Mouse (Mus musculus) embryonic facial prominence, embryonic 10.5 days (tissue): ENCODE measurements at regions not wholly inside any gene's neighbourhood (a gene's known extent, or its start where the extent isn't known, plus 50 kb on each side); places are given as distances from the start of the nearest gene placed in this dataset.
A peak's percentile ranks its signal among the peaks of the same experiment; 100 is the strongest.

Experiments
- DNase-seq: peaks from one replicate; pipeline ENCODE4 v3.0.0-alpha.2; 2017; ENCODE audit warnings: low spot score
- H3K27ac ChIP-seq: fragments of 300-500 bp; sonication (generic); replicated peaks from 2 replicates; pipeline ENCODE4 v1.5.1; 2016; ENCODE audit warnings: mild to moderate bottlenecking
- H3K27me3 ChIP-seq: fragments of 300-500 bp; sonication (generic); replicated peaks from 2 replicates; pipeline ENCODE4 v1.6.1; 2016; ENCODE audit warnings: low read depth, mild to moderate bottlenecking; ENCODE audit not compliant: poor library complexity, severe bottlenecking
- H3K36me3 ChIP-seq: fragments of 300-500 bp; sonication (generic); replicated peaks from 2 replicates; pipeline ENCODE4 v1.6.1; 2016; ENCODE audit warnings: mild to moderate bottlenecking, moderate library complexity
- H3K4me1 ChIP-seq: fragments of 300-500 bp; sonication (generic); 2 replicates; pipeline ENCODE4 v1.6.1; 2016
- H3K4me3 ChIP-seq: fragments of 300-500 bp; sonication (generic); 2 replicates; pipeline ENCODE4 v1.5.1; 2016; ENCODE audit warnings: mild to moderate bottlenecking, moderate library complexity
- H3K9me3 ChIP-seq: fragments of 300-500 bp; sonication (generic); 2 replicates; pipeline ENCODE4 v1.6.1; 2016; ENCODE audit warnings: mild to moderate bottlenecking
- WGBS: fragments of 180-500 bp; shearing (Covaris S2); methylation state at CpG from one replicate; pipeline ENCODE4 v1.1.7; 2016; 5-methylcytosine and 5-hydroxymethylcytosine counted together

DNA sequence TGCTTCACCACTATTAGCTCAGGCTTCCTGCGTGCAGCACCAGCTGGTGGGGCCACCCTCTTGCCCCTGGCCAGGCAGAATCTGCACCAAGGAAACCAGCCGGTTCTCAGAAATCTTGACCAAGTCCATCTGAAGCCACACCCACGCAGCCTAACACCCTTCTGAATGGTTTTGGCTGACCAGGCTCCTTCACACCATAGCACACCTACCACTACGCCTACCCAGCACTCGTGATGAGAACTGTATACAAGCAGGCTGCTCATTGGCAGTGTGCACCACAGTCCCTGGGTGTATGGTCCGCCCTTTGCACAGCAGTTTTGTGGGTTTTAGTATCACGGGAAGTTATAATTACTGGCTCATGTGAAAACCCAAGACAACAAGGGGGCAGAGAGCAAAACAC, 217.5 kb downstream of the Mroh4 start:
- Histone ChIP-seq H3K9me3 (no peaks in the 10 kb centered on the region), H3K27ac (no peak overlapping the region), H3K4me1 (peaks cover 5% of the 10 kb centered on the region; the same call in 1 of the 2 replicates), H3K27me3 (no peaks in the 10 kb centered on the region), H3K4me3 (no peak overlapping the region), H3K36me3 (no peaks in the 10 kb centered on the region)
- WGBS, result 88% methylated on average over 7 of the region's 7 CpGs
- no peak for DNase-seq

DNA sequence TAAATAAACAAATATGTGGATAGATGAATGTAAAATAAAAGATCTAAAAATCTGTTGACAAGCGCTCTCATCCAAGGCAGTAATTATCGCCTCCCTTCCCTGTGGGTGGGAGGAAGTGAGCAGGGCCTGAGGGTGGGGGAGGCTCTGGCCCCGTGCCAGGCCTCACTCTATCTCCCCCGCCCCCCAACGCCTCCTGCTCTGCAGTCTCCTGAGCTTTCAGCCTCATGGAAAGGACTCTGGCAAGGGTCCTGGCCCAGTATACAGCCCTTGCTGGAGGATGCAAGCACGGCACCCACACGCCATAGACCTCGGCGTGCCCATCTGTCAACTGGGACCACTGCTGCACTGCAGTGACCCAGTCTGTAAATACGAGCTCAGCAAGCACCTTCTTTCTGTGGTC, 222.9 kb downstream of the Mroh4 start:
- WGBS, result 73% methylated on average over 10 of the region's 10 CpGs
- no peak for DNase-seq
- H3K4me1 ChIP-seq, result peaks cover 5% of the 10 kb centered on the region; the same call in 1 of the 2 replicates
- H3K27me3 ChIP-seq, result no peaks in the 10 kb centered on the region
- no peaks in the 10 kb centered on the region for H3K36me3 ChIP-seq
- H3K27ac ChIP-seq, result no peak overlapping the region
- no peak overlapping the region for H3K4me3 ChIP-seq
- no peaks in the 10 kb centered on the region for H3K9me3 ChIP-seq

DNA sequence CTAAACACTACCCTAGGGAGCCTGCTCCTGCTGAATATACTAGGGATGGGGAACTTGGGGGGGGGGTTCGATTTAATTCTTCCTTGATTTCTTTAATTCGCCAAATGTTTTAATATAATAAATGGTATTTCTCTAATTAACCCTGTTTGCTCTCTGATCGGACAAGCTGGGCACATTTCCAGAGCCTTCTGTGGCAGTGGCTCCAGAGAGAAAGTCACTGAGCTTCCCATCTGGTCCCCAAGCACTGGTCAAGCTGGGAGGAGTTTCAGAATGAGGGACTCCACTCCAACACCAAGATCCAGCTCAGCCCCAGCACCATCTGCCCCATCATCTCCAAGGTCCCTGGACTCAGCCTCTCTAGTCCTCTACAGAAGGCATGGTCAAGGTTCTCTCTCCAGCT, 223.9 kb downstream of the Mroh4 start:
- WGBS, result 92% methylated on average over 3 of the region's 3 CpGs
- Histone ChIP-seq H3K36me3 (no peaks in the 10 kb centered on the region), H3K4me3 (no peak overlapping the region)

DNA sequence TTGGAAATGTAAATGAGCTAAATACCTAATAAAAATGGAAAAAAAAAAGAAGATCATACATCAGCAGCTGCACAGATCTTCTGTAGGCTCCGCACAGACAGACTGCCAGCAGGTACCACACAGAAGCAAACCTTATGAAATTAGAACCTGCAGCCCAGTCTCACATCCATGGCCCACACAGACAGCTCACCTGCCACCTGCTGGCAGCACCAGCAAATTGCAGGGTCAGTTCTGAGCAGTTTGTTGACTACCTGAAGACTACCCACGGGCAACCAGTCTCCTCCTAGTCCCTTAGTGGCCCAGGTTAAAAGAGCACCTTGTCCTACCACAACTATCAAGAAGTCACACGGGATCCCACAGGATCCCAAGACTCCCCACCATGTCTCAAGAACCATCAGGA, 225.1 kb downstream of the Mroh4 start:
- DNase-seq, result peak; percentile 48
- H3K4me3 ChIP-seq, result no peak overlapping the region
- no peak overlapping the region for H3K27ac ChIP-seq
- H3K27me3 ChIP-seq, result no peaks in the 10 kb centered on the region
- peaks cover 14% of the 10 kb centered on the region for H3K4me1 ChIP-seq
- no peaks in the 10 kb centered on the region for H3K9me3 ChIP-seq
- H3K36me3 ChIP-seq, result no peaks in the 10 kb centered on the region
- 65% methylated on average over 3 of the region's 3 CpGs for WGBS

More for the DNA sequence above, 223.9 kb downstream of the Mroh4 start:
- no peak overlapping the region for H3K27ac ChIP-seq
- no peak for DNase-seq
- H3K4me1 ChIP-seq, result peaks cover 7% of the 10 kb centered on the region
- no peaks in the 10 kb centered on the region for H3K9me3 ChIP-seq
- no peaks in the 10 kb centered on the region for H3K27me3 ChIP-seq

DNA sequence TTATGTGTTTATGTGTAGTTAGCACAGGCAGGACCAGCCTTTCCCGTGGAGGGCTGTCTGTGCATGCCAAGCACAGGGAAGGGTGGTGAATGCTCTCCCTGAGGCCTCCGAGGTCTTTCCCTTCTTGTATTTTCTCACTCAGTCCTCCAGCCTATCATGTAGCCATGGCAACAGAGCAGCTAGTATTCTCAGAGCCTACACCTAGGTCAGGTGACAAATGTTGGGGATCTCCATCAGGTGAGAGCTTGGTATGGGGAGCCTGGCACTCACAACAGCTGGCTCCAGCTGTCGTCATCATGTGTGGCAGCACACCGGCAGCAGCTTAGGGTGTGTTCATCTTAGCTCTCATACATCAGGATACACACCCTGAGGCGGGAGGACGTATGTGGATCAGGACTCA, 231.3 kb downstream of the Mroh4 start:
- WGBS, result 82% methylated on average over 6 of the region's 6 CpGs
- H3K9me3 ChIP-seq, result no peaks in the 10 kb centered on the region
- H3K36me3 ChIP-seq, result no peaks in the 10 kb centered on the region
- H3K4me3 ChIP-seq, result no peak overlapping the region
- H3K4me1 ChIP-seq, result peaks cover 15% of the 10 kb centered on the region
- H3K27ac ChIP-seq, result no peak overlapping the region
- H3K27me3 ChIP-seq, result no peaks in the 10 kb centered on the region
- DNase-seq, result no peak

DNA sequence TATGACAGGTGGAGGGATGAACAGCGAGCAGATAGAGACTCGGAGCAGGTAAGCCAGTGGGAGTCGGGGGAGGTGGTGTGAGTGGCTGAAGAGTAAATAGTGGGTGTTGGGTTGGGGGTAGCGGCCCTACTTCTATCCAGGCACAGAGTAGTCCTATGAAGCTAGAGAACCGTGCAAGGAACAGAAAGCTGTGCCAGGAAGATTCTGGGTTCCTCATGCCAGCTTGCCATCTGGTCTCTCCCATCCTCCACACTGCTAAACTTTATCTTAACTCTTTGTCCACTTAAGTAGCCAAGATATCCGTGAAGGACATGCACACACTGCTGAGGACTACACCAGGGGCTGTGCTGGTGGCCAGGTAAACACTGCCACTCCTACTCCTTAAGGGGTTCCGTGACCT, 234.9 kb downstream of the Mroh4 start:
- no peak for DNase-seq
- Histone ChIP-seq H3K27ac (no peak overlapping the region), H3K4me3 (no peak overlapping the region), H3K27me3 (no peaks in the 10 kb centered on the region), H3K9me3 (no peaks in the 10 kb centered on the region), H3K36me3 (no peaks in the 10 kb centered on the region), H3K4me1 (peaks cover 6% of the 10 kb centered on the region; the same call in 1 of the 2 replicates)
- 90% methylated on average over 7 of the region's 7 CpGs for WGBS

DNA sequence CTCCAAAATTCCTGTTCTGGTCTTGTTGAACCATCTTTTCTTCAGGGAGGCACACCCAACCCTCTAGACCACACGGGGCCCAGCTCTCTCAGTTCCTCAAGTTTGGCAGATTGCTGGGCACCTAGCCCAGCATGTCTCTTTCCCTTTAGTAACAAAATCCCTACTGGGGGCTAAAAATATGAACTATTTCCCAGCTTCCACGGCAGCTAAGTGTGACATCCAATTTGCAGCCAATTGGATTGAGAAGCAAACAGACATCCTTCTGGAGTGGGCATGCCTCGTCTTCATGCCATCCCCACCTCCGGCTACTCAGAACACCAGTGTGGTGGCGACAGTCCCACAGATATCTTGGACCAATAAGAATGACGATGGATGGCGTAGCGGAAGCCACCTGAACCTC, 240.1 kb downstream of the Mroh4 start:
- Histone ChIP-seq H3K27ac (no peak overlapping the region), H3K4me3 (no peak overlapping the region), H3K4me1 (no peaks in the 10 kb centered on the region), H3K9me3 (no peaks in the 10 kb centered on the region), H3K36me3 (no peaks in the 10 kb centered on the region), H3K27me3 (no peaks in the 10 kb centered on the region)
- no peak for DNase-seq
- WGBS, result 93% methylated on average over 8 of the region's 8 CpGs

DNA sequence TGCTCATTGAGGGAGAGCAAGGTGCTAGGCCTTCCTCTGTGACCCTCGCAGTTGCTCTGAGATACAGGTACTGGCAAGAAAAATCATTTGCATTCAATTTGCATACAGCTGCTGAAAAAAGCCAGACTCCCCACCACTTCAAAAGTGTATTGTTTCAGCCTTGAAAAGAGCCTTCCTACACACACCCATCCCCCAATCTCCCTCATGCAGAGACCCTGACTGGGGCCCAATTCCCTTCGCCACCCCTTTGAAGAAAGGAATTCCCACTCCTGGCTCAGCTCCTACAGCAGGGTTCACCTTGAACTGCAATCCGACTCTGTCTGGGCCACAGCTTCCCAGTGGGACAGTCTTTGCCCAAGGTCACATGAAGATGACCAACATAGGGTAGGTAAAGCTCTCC, 248.6 kb downstream of the Mroh4 start:
- no peak for DNase-seq
- WGBS, result 23% methylated on average over 3 of the region's 3 CpGs
- Histone ChIP-seq H3K27ac (no peak overlapping the region), H3K4me1 (peaks cover 15% of the 10 kb centered on the region; the same call in 1 of the 2 replicates), H3K4me3 (no peak overlapping the region), H3K36me3 (no peaks in the 10 kb centered on the region), H3K27me3 (no peaks in the 10 kb centered on the region), H3K9me3 (no peaks in the 10 kb centered on the region)

DNA sequence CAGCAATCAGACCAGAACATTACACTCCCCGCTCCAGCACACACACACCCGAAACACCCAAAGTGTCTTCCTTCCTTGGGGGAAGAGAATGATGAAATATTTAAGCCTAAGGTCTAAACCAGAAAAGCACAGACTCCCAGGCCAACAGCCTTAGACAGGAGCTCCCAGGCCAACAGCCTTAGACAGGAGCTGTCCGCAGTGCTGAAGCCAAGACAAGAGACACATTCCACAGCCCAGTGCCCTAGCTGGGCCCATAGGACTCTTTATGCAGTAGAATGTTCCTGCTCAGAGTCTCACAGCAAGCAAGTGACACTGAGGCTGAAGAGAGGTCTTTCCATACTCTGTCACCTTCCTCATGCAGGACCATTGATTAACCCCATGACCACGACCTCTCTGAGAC, 253.6 kb downstream of the Mroh4 start:
- 62% methylated on average over 4 of the region's 4 CpGs for WGBS
- H3K36me3 ChIP-seq, result no peaks in the 10 kb centered on the region
- H3K27ac ChIP-seq, result no peak overlapping the region
- peaks cover 6% of the 10 kb centered on the region; the same call in 1 of the 2 replicates for H3K4me1 ChIP-seq
- H3K27me3 ChIP-seq, result no peaks in the 10 kb centered on the region
- no peaks in the 10 kb centered on the region for H3K9me3 ChIP-seq
- peak; percentile 79 for DNase-seq
- H3K4me3 ChIP-seq, result no peak overlapping the region

DNA sequence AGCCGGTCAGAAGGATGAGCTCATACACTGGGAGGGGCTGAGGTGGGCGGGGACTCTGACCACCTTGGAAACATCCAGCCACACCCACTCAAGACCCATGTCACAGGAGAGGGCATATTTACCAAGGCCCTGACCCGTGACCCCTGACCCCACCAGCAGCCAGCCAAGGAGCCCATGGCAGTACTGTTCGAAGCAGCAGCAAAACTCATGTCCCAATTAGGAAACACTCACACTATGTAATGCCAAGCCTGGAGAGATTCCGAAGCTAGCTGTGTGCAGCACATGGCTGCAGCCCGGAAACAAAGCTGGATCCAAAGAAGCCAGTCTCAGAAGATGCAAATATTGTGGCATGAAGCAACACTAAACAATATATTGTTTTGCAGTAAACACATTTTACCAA, 256.8 kb downstream of the Mroh4 start:
- WGBS, result 73% methylated on average over 6 of the region's 6 CpGs
- Histone ChIP-seq H3K4me1 (no peaks in the 10 kb centered on the region), H3K27ac (no peak overlapping the region), H3K27me3 (no peaks in the 10 kb centered on the region), H3K36me3 (no peaks in the 10 kb centered on the region), H3K4me3 (no peak overlapping the region), H3K9me3 (no peaks in the 10 kb centered on the region)
- no peak for DNase-seq

DNA sequence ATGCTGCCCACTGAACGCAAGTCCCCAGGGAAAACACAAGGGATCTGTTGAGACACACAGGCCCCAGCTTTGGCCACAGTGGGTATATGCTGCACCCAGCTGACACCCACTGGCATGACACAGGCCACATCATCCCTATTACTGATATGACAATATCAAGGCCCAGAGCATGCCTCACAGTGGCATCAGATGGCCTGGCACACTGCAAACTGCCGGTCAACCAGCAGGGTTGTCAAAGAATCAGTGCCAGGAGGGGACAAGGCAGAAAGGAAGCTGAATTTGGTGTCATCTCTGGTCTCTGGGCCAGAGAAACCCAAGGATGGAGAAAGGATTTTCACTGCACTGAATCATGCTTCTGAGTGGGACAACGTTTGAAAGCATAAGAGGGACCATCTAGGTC, 266.7 kb downstream of the Mroh4 start:
- 77% methylated on average over 3 of the region's 3 CpGs for WGBS
- H3K4me3 ChIP-seq, result no peak overlapping the region
- H3K36me3 ChIP-seq, result no peaks in the 10 kb centered on the region
- peaks cover 8% of the 10 kb centered on the region for H3K4me1 ChIP-seq
- no peaks in the 10 kb centered on the region for H3K27me3 ChIP-seq
- no peaks in the 10 kb centered on the region for H3K9me3 ChIP-seq
- no peak overlapping the region for H3K27ac ChIP-seq
- no peak for DNase-seq

DNA sequence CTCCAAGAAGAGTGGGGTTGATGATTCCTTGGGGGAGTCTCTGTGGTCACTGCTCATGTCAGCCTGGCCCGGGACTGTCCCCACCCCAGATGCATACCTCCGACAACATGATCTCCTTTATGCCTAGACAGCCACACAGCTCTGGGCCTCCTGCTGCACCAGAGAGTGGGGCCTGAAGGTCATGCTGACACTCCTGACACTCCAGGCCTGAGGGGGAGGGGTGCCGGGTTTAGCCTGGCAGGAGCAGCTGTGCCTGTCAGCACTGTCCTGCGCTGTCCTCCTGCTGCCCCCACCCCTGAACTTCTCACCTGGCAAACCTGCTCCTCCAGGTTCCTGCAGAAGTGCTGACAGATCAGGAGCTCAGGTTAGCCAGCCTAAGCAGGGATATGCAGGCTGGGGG, 288.2 kb downstream of the Mroh4 start:
- no peak overlapping the region for H3K4me3 ChIP-seq
- H3K27me3 ChIP-seq, result no peaks in the 10 kb centered on the region
- no peaks in the 10 kb centered on the region for H3K36me3 ChIP-seq
- peak overlapping the region; percentile 10; the same call in 1 of the 2 replicates for H3K27ac ChIP-seq
- DNase-seq, result no peak
- H3K4me1 ChIP-seq, result peaks cover 11% of the 10 kb centered on the region
- H3K9me3 ChIP-seq, result peaks cover 6% of the 10 kb centered on the region; the same call in 1 of the 2 replicates
- 52% methylated on average over 4 of the region's 4 CpGs for WGBS

DNA sequence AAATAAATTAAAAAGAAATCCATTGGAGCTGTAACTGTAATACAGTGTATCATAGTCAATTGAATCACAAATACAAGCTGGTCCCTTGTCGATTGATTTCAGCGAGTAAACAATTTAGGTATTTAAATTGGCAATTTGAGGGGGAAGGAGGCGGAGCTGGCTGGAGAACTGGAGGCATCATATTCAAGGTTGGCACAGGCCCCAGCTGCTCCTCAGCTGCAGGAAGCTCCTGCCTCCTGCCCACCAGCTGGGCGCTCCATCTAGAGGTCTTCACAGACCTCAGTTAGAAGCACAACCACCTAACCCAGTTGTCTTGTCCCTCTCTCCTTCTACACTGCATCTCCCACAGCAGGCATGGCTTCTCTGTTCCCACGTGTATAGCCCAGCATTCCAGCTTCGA, 292.6 kb downstream of the Mroh4 start:
- peaks cover 11% of the 10 kb centered on the region for H3K4me1 ChIP-seq
- no peak overlapping the region for H3K4me3 ChIP-seq
- 83% methylated on average over 6 of the region's 6 CpGs for WGBS
- no peaks in the 10 kb centered on the region for H3K27me3 ChIP-seq
- no peak for DNase-seq
- H3K9me3 ChIP-seq, result no peaks in the 10 kb centered on the region
- no peaks in the 10 kb centered on the region for H3K36me3 ChIP-seq
- no peak overlapping the region for H3K27ac ChIP-seq

DNA sequence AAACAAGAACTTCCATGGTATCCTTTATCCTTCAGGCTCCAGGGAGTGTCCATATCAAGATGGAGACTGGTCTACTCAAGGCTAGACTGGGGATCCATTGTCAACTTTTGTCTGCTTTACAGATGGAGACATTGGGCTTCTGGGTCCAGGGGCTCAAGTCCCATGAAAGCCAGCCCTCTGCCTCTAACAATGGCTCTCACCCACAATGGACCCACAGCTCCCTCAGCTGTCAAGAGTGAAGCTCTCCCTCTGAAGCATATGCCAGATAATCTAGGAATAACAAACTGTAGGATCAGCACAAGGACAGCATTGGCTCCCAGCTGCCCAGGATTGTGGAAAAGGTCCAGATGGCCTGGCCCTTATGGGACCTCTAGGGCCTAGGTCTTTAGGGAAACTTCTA, 302.3 kb downstream of the Mroh4 start:
- H3K27ac ChIP-seq, result no peak overlapping the region
- no peak overlapping the region for H3K4me3 ChIP-seq
- no peaks in the 10 kb centered on the region for H3K9me3 ChIP-seq
- no peak for DNase-seq
- no peaks in the 10 kb centered on the region for H3K36me3 ChIP-seq
- H3K4me1 ChIP-seq, result no peaks in the 10 kb centered on the region
- no peaks in the 10 kb centered on the region for H3K27me3 ChIP-seq
